Mouse (Mus musculus) hindbrain, embryonic 14.5 days (tissue): ENCODE results near the gene Smyd3. TPM values are rescaled to one million over a fixed set of nuclear protein-coding genes. Genes with fewer than 3 reads are reported as not detected.

Source experiments
- ATAC-seq: fragments of 200-750 bp; cut with Nextera tagmentation; 2 replicates; pipeline ENCODE4 v1.8.0; 2017; ENCODE audit warnings: moderate number of reproducible peaks, mild to moderate bottlenecking, moderate TSS enrichment, moderate library complexity; ENCODE audit not compliant: low FRiP score
- DNase-seq: peaks from one replicate; pipeline ENCODE4 v3.0.0-alpha.2; 2015; ENCODE audit warnings: low spot score
- H3K27ac ChIP-seq: fragments of 300-500 bp; sonication (generic); 2 replicates; pipeline ENCODE4 v1.5.1; 2014; ENCODE audit warnings: mild to moderate bottlenecking, moderate library complexity
- H3K27me3 ChIP-seq: fragments of 300-500 bp; sonication (generic); 2 replicates; pipeline ENCODE4 v1.6.1; 2014; ENCODE audit warnings: mild to moderate bottlenecking, low read length, mixed read lengths; ENCODE audit not compliant: control insufficient read depth, insufficient read depth
- H3K36me3 ChIP-seq: fragments of 300-500 bp; sonication (generic); replicated peaks from 2 replicates; pipeline ENCODE4 v1.6.1; 2014; ENCODE audit not compliant: control insufficient read depth, insufficient read depth
- H3K4me1 ChIP-seq: fragments of 300-500 bp; sonication (generic); replicated peaks from 2 replicates; pipeline ENCODE4 v1.6.1; 2014; ENCODE audit warnings: antibody characterized with exemption, low read length, mixed read lengths; ENCODE audit not compliant: control insufficient read depth, insufficient read depth
- H3K4me2 ChIP-seq: fragments of 300-500 bp; sonication (generic); replicated peaks from 2 replicates; pipeline ENCODE4 v1.6.1; 2014; ENCODE audit warnings: mild to moderate bottlenecking, moderate library complexity
- H3K4me3 ChIP-seq: fragments of 300-500 bp; sonication (generic); replicated peaks from 2 replicates; pipeline ENCODE4 v1.5.1; 2014; ENCODE audit warnings: mild to moderate bottlenecking, low read length
- H3K9ac ChIP-seq: fragments of 300-500 bp; sonication (generic); 2 replicates; pipeline ENCODE4 v1.6.1; 2014
- H3K9me3 ChIP-seq: fragments of 300-500 bp; sonication (generic); 2 replicates; pipeline ENCODE4 v1.6.1; 2016; ENCODE audit warnings: low read length; ENCODE audit not compliant: control insufficient read depth
- WGBS: fragments of 180-500 bp; shearing (Covaris S2); extraction: QIAGEN DNeasy Blood & Tissue Kit; methylation state at CpG from one replicate; pipeline ENCODE4 v1.1.7; 2014; 5-methylcytosine and 5-hydroxymethylcytosine counted together
- polyA plus RNA-seq: library from polyadenylated mRNA; unstranded; fragments of >200 nt; fragmentation: Nextera tagmentation; extraction: Ambion mirVana; gene quantifications from 2 replicates; pipeline ENCODE4 v1.2.1, GENCODE M21; 2014

Smyd3 gene
- polyA plus RNA-seq, 1 experiment from 2014 or later = 25.4 TPM

- no peak overlapping the region for H3K9ac ChIP-seq
- H3K36me3 ChIP-seq = no peaks in the 10 kb centered on the region
- no peak for DNase-seq
- 93% methylated on average over 5 of the region's 5 CpGs for WGBS
- H3K4me3 ChIP-seq = no peak overlapping the region
- H3K9me3 ChIP-seq = no peaks in the 10 kb centered on the region
- no peak overlapping the region for H3K27ac ChIP-seq
- no peak overlapping the region for H3K4me2 ChIP-seq
- H3K27me3 ChIP-seq = no peaks in the 10 kb centered on the region
- ATAC-seq = no peak
- no peaks in the 10 kb centered on the region for H3K4me1 ChIP-seq
Observed at GRCm38 (mm10) chr1:179492908-179493307, 24.9 kb downstream of the Smyd3 start.

- no peaks in the 10 kb centered on the region for H3K4me1 ChIP-seq
- no peaks in the 10 kb centered on the region for H3K36me3 ChIP-seq
- ATAC-seq = no peak
- no peak overlapping the region for H3K9ac ChIP-seq
- no peaks in the 10 kb centered on the region for H3K9me3 ChIP-seq
- no peaks in the 10 kb centered on the region for H3K27me3 ChIP-seq
- H3K4me2 ChIP-seq = no peak overlapping the region
- 92% methylated on average over 5 of the region's 5 CpGs for WGBS
- H3K27ac ChIP-seq = no peak overlapping the region
- no peak for DNase-seq
- H3K4me3 ChIP-seq = no peak overlapping the region
Observed at GRCm38 (mm10) chr1:179488520-179488919, 29.3 kb downstream of the Smyd3 start.

GRCm38 (mm10) chr1:179487990-179488389 is 29.9 kb downstream of the Smyd3 start:
- H3K9me3 ChIP-seq = no peaks in the 10 kb centered on the region
- no peak for DNase-seq
- H3K27ac ChIP-seq = no peak overlapping the region
- no peaks in the 10 kb centered on the region for H3K27me3 ChIP-seq
- no peaks in the 10 kb centered on the region for H3K36me3 ChIP-seq
- H3K9ac ChIP-seq = no peak overlapping the region
- ATAC-seq = no peak
- H3K4me2 ChIP-seq = no peak overlapping the region
- no peak overlapping the region for H3K4me3 ChIP-seq
- no peaks in the 10 kb centered on the region for H3K4me1 ChIP-seq
- 72% methylated on average over 5 of the region's 5 CpGs for WGBS

- no peak overlapping the region for H3K4me2 ChIP-seq
- H3K27me3 ChIP-seq = no peaks in the 10 kb centered on the region
- 86% methylated on average over 2 of the region's 2 CpGs for WGBS
- DNase-seq (no peak), ATAC-seq (no peak)
- no peak overlapping the region for H3K4me3 ChIP-seq
- H3K27ac ChIP-seq = no peak overlapping the region
- no peak overlapping the region for H3K9ac ChIP-seq
- H3K4me1 ChIP-seq = no peaks in the 10 kb centered on the region
- no peaks in the 10 kb centered on the region for H3K9me3 ChIP-seq
- no peaks in the 10 kb centered on the region for H3K36me3 ChIP-seq
Observed at GRCm38 (mm10) chr1:179487238-179487637, 30.6 kb downstream of the Smyd3 start.

- 22% methylated on average over 3 of the region's 3 CpGs for WGBS
- Histone ChIP-seq H3K9ac (no peak overlapping the region), H3K36me3 (no peaks in the 10 kb centered on the region), H3K27me3 (no peaks in the 10 kb centered on the region), H3K4me1 (no peaks in the 10 kb centered on the region), H3K4me3 (no peak overlapping the region), H3K4me2 (no peak overlapping the region), H3K27ac (no peak overlapping the region), H3K9me3 (no peaks in the 10 kb centered on the region)
- ATAC-seq = no peak
- no peak for DNase-seq
Observed at GRCm38 (mm10) chr1:179485784-179486540, 31.9 kb downstream of the Smyd3 start.

- no peaks in the 10 kb centered on the region for H3K36me3 ChIP-seq
- ATAC-seq (no peak), DNase-seq (no peak)
- no peak overlapping the region for H3K27ac ChIP-seq
- H3K27me3 ChIP-seq = no peaks in the 10 kb centered on the region
- H3K4me2 ChIP-seq = no peak overlapping the region
- no peaks in the 10 kb centered on the region for H3K4me1 ChIP-seq
- WGBS = 66% methylated on average over 4 of the region's 4 CpGs
- no peak overlapping the region for H3K4me3 ChIP-seq
- H3K9me3 ChIP-seq = no peaks in the 10 kb centered on the region
- H3K9ac ChIP-seq = no peak overlapping the region
Observed at GRCm38 (mm10) chr1:179480862-179481261, 37.0 kb downstream of the Smyd3 start.

GRCm38 (mm10) chr1:179477157-179477902 is 40.5 kb downstream of the Smyd3 start:
- H3K9me3 ChIP-seq = 0 out of 2 replicates have a peak, but pooled peaks cover 6% of the 10 kb centered on the region
- H3K27ac ChIP-seq = no peak overlapping the region
- H3K4me2 ChIP-seq = no peak overlapping the region
- DNase-seq (peak; percentile 89), ATAC-seq (peak; percentile 76; the same call in 1 of the 2 replicates)
- H3K27me3 ChIP-seq = no peaks in the 10 kb centered on the region
- H3K9ac ChIP-seq = no peak overlapping the region
- H3K4me1 ChIP-seq = no peaks in the 10 kb centered on the region
- 82% methylated on average over 5 of the region's 5 CpGs for WGBS
- H3K36me3 ChIP-seq = no peaks in the 10 kb centered on the region
- H3K4me3 ChIP-seq = no peak overlapping the region

GRCm38 (mm10) chr1:179476461-179477156 is 41.2 kb downstream of the Smyd3 start:
- Histone ChIP-seq H3K27ac (no peak overlapping the region), H3K36me3 (no peaks in the 10 kb centered on the region), H3K4me1 (no peaks in the 10 kb centered on the region), H3K9me3 (0 out of 2 replicates have a peak, but pooled peaks cover 10% of the 10 kb centered on the region), H3K4me2 (no peak overlapping the region), H3K4me3 (no peak overlapping the region), H3K9ac (no peak overlapping the region), H3K27me3 (no peaks in the 10 kb centered on the region)
- DNase-seq (no peak), ATAC-seq (peak; percentile 68; the same call in 1 of the 2 replicates)
- 67% methylated on average over 6 of the region's 6 CpGs for WGBS

GRCm38 (mm10) chr1:179474776-179475175 is 43.1 kb downstream of the Smyd3 start:
- DNase-seq (no peak), ATAC-seq (no peak)
- H3K27ac ChIP-seq = no peak overlapping the region
- no peaks in the 10 kb centered on the region for H3K4me1 ChIP-seq
- no peak overlapping the region for H3K9ac ChIP-seq
- WGBS = 89% methylated on average over 8 of the region's 8 CpGs
- H3K36me3 ChIP-seq = no peaks in the 10 kb centered on the region
- H3K4me3 ChIP-seq = no peak overlapping the region
- no peaks in the 10 kb centered on the region for H3K27me3 ChIP-seq
- H3K9me3 ChIP-seq = 0 out of 2 replicates have a peak, but pooled peaks cover 10% of the 10 kb centered on the region
- H3K4me2 ChIP-seq = no peak overlapping the region
